Mouse (Mus musculus) intestine, embryonic 16.5 days (tissue): ENCODE measurements around the gene Ubap1l. TPM values are rescaled to one million over a fixed set of nuclear protein-coding genes. Genes with fewer than 3 reads are reported as not detected.

ENCODE experiments used
- ATAC-seq: fragments of 200-750 bp; cut with Nextera tagmentation; 2 replicates; pipeline ENCODE4 v1.8.0; 2017; ENCODE audit warnings: moderate TSS enrichment, moderate library complexity
- H3K27ac ChIP-seq: fragments of 300-500 bp; sonication (generic); 2 replicates; pipeline ENCODE4 v1.5.1; 2014; ENCODE audit warnings: mild to moderate bottlenecking, low read length
- H3K27me3 ChIP-seq: fragments of 300-500 bp; sonication (generic); replicated peaks from 2 replicates; pipeline ENCODE4 v1.6.1; 2014; ENCODE audit warnings: low read length, control low read depth, mixed read lengths; ENCODE audit not compliant: control insufficient read depth, insufficient read depth
- H3K36me3 ChIP-seq: fragments of 300-500 bp; sonication (generic); 2 replicates; pipeline ENCODE4 v1.6.1; 2014; ENCODE audit warnings: low read length, control low read depth; ENCODE audit not compliant: control insufficient read depth, insufficient read depth
- H3K4me1 ChIP-seq: fragments of 300-500 bp; sonication (generic); 2 replicates; pipeline ENCODE4 v1.6.1; 2014; ENCODE audit warnings: low read length, control low read depth, mixed read lengths; ENCODE audit not compliant: control insufficient read depth, insufficient read depth
- H3K4me2 ChIP-seq: fragments of 300-500 bp; sonication (generic); 2 replicates; pipeline ENCODE4 v1.6.1; 2014; ENCODE audit warnings: low read depth, low read length, control low read depth
- H3K4me3 ChIP-seq: fragments of 300-500 bp; sonication (generic); 2 replicates; pipeline ENCODE4 v1.5.1; 2014; ENCODE audit warnings: mild to moderate bottlenecking, low read length
- H3K9ac ChIP-seq: fragments of 300-500 bp; sonication (generic); 2 replicates; pipeline ENCODE4 v1.6.1; 2014; ENCODE audit warnings: low read depth, low read length
- H3K9me3 ChIP-seq: fragments of 300-500 bp; sonication (generic); 2 replicates; pipeline ENCODE4 v1.6.1; 2016; ENCODE audit warnings: low read length, control low read depth; ENCODE audit not compliant: control insufficient read depth
- WGBS: fragments of 180-500 bp; shearing (Covaris S2); extraction: QIAGEN DNeasy Blood & Tissue Kit; methylation state at CpG from one replicate; pipeline ENCODE4 v1.1.7; 2014; 5-methylcytosine and 5-hydroxymethylcytosine counted together
- polyA plus RNA-seq: library from polyadenylated mRNA; unstranded; fragments of >200 nt; fragmentation: Nextera tagmentation; extraction: Ambion mirVana; gene quantifications from 2 replicates; pipeline ENCODE4 v1.2.1, GENCODE M21; 2015

Ubap1l gene
- polyA plus RNA-seq, 1 experiment from 2014 or later = 0.16 TPM

GRCm38 (mm10) chr9:65422760-65423501, 62.1 kb downstream of the Ubap1l start, which contains the start of gene Slc51b:
Gene Slc51b, minus strand, starts transcription at chr9:65422955.
- H3K4me1 ChIP-seq = peaks cover 4% of the 10 kb centered on the region; the same call in 1 of the 2 replicates
- peak within 1 kb of the TSS; percentile 38 for H3K4me2 ChIP-seq
- H3K4me3 ChIP-seq = peak within 1 kb of the TSS; percentile 39
- 59% methylated on average over 11 of the region's 11 CpGs for WGBS
- H3K9me3 ChIP-seq = no peaks in the 10 kb centered on the region
- ATAC-seq = peak; percentile 82
- peak within 1 kb of the TSS; percentile 94 for H3K27ac ChIP-seq
- no peaks in the 10 kb centered on the region for H3K36me3 ChIP-seq
- no peaks in the 10 kb centered on the region for H3K27me3 ChIP-seq
- peak within 1 kb of the TSS; percentile 60; the same call in 1 of the 2 replicates for H3K9ac ChIP-seq

- Histone ChIP-seq H3K27me3 (no peaks in the 10 kb centered on the region), H3K9me3 (no peaks in the 10 kb centered on the region), H3K27ac (peak overlapping the region; percentile 29; the same call in 1 of the 2 replicates), H3K9ac (no peak overlapping the region), H3K36me3 (no peaks in the 10 kb centered on the region), H3K4me3 (no peak overlapping the region), H3K4me2 (no peak overlapping the region), H3K4me1 (peaks cover 4% of the 10 kb centered on the region; the same call in 1 of the 2 replicates)
- WGBS = 19% methylated on average over 3 of the region's 3 CpGs
- ATAC-seq = 0 out of 2 replicates have a peak, but pooled peaks have one; percentile 5
Observed at GRCm38 (mm10) chr9:65424393-65424792, 63.6 kb downstream of the Ubap1l start.

GRCm38 (mm10) chr9:65427511-65427910, 66.7 kb downstream of the Ubap1l start:
- Histone ChIP-seq H3K4me2 (no peak overlapping the region), H3K9me3 (no peaks in the 10 kb centered on the region), H3K27me3 (no peaks in the 10 kb centered on the region), H3K4me1 (peaks cover 4% of the 10 kb centered on the region; the same call in 1 of the 2 replicates), H3K36me3 (no peaks in the 10 kb centered on the region), H3K9ac (no peak overlapping the region), H3K27ac (peak overlapping the region; percentile 83), H3K4me3 (no peak overlapping the region)
- 56% methylated on average over 2 of the region's 2 CpGs for WGBS
- peak; percentile 63 for ATAC-seq

- no peak for ATAC-seq
- H3K4me1 ChIP-seq = peaks cover 4% of the 10 kb centered on the region; the same call in 1 of the 2 replicates
- WGBS = 84% methylated on average over 5 of the region's 5 CpGs
- no peak overlapping the region for H3K4me2 ChIP-seq
- H3K27ac ChIP-seq = peak overlapping the region; percentile 83
- H3K27me3 ChIP-seq = 0 out of 2 replicates have a peak, but pooled peaks cover 1% of the 10 kb centered on the region
- no peaks in the 10 kb centered on the region for H3K9me3 ChIP-seq
- H3K36me3 ChIP-seq = no peaks in the 10 kb centered on the region
- H3K9ac ChIP-seq = no peak overlapping the region
- no peak overlapping the region for H3K4me3 ChIP-seq
Observed at GRCm38 (mm10) chr9:65428003-65428402, 67.2 kb downstream of the Ubap1l start.

Other genes with a start within 250 kb of the Ubap1l start
- gene Igdcc3, start 219.9 kb upstream of the Ubap1l start, polyA plus RNA-seq = 0.12 and 0.60 TPM in 2 replicates
- 10.8 and 11.0 TPM in 2 replicates for gene Parp16, start 165.7 kb upstream of the Ubap1l start, polyA plus RNA-seq
- gene Cilp, start 95.9 kb upstream of the Ubap1l start, polyA plus RNA-seq = 1.7 and 2.0 TPM in 2 replicates
- gene Clpx, start 66.8 kb upstream of the Ubap1l start, polyA plus RNA-seq = 46.6 and 49.7 TPM in 2 replicates
- gene Pdcd7, start 14.9 kb upstream of the Ubap1l start, polyA plus RNA-seq = 3.4 and 3.5 TPM in 2 replicates
- 2.5 and 3.4 TPM in 2 replicates for gene Kbtbd13, start 30.6 kb downstream of the Ubap1l start, polyA plus RNA-seq
- gene Rasl12, start 37.5 kb downstream of the Ubap1l start, polyA plus RNA-seq = 5.0 and 5.5 TPM in 2 replicates
- 16.4 and 26.4 TPM in 2 replicates for gene Slc51b, start 61.9 kb downstream of the Ubap1l start, polyA plus RNA-seq
- 20.3 and 24.0 TPM in 2 replicates for gene Mtfmt, start 74.7 kb downstream of the Ubap1l start, polyA plus RNA-seq
- gene Spg21, start 99.9 kb downstream of the Ubap1l start, polyA plus RNA-seq = 95.1 and 107 TPM in 2 replicates
- not detected in 2 replicates for gene Ankdd1a, start 159.2 kb downstream of the Ubap1l start, polyA plus RNA-seq
- 11.3 and 11.9 TPM in 2 replicates for gene Plekho2, start 219.0 kb downstream of the Ubap1l start, polyA plus RNA-seq
- gene Pif1, start 226.1 kb downstream of the Ubap1l start, polyA plus RNA-seq = 7.6 and 9.0 TPM in 2 replicates